Mouse (Mus musculus) myocyte (in vitro differentiated cells): Measurements from ENCODE around the gene Timp4. TPM values are rescaled to one million over a fixed set of nuclear protein-coding genes. Genes with fewer than 3 reads are reported as not detected.
A peak's percentile ranks its signal among the peaks of the same experiment; 100 is the strongest.

Source experiments
- H3K27me3 ChIP-seq: one replicate; pipeline ENCODE4 v1.6.1; 2011; ENCODE audit not compliant: control insufficient read depth, insufficient read depth, insufficient read length
- H3K36me3 ChIP-seq: one replicate; pipeline ENCODE4 v1.6.1; 2011; ENCODE audit not compliant: control insufficient read depth, insufficient read depth
- H3K4me2 ChIP-seq: one replicate; pipeline ENCODE4 v1.6.1; 2011; ENCODE audit warnings: low read depth, control low read depth
- H3K4me3 ChIP-seq: one replicate; pipeline ENCODE4 v1.5.1; 2011; ENCODE audit warnings: mild to moderate bottlenecking, control low read depth, moderate library complexity
- H3K79me2 ChIP-seq: one replicate; pipeline ENCODE4 v1.6.1; 2011; ENCODE audit not compliant: control insufficient read depth, insufficient read depth
- H3ac ChIP-seq: one replicate; pipeline ENCODE4 v1.6.1; 2011; ENCODE audit not compliant: control insufficient read depth, insufficient read length
- CEBPB ChIP-seq: IDR thresholded peaks from 2 replicates; pipeline ENCODE4 v1.6.1; 2011; ENCODE audit warnings: mild to moderate bottlenecking, moderate library complexity; ENCODE audit not compliant: poor library complexity, insufficient read depth, severe bottlenecking
- E2F4 ChIP-seq: IDR thresholded peaks from one replicate; pipeline ENCODE4 v1.6.1; 2011; ENCODE audit warnings: mild to moderate bottlenecking, control low read depth, moderate library complexity; ENCODE audit not compliant: insufficient read depth
- MAX ChIP-seq: IDR thresholded peaks from one replicate; pipeline ENCODE4 v1.6.1; 2011; ENCODE audit warnings: low read depth, mild to moderate bottlenecking, control low read depth
- MYOD1 ChIP-seq, 3 experiments: IDR thresholded peaks; one replicate each; pipeline ENCODE4 v1.6.1; 2011; ENCODE audit warnings: control low read depth in 2 of 3, low read depth in 2 of 3, mild to moderate bottlenecking in 2 of 3, moderate library complexity in 1 of 3; ENCODE audit not compliant: insufficient read length in 2 of 3, control insufficient read depth in 1 of 3
- MYOG ChIP-seq, 3 experiments: IDR thresholded peaks; one replicate each; pipeline ENCODE4 v1.6.1; 2011; ENCODE audit warnings: control low read depth in 2 of 3, low read depth in 2 of 3, mild to moderate bottlenecking in 2 of 3; ENCODE audit not compliant: insufficient read length in 2 of 3, control insufficient read depth in 1 of 3, insufficient read depth in 1 of 3
- POLR2A ChIP-seq: IDR thresholded peaks from one replicate; pipeline ENCODE4 v1.6.1; 2011; ENCODE audit warnings: low read depth, mild to moderate bottlenecking, control low read depth, moderate library complexity; ENCODE audit not compliant: insufficient read length
- POLR2AphosphoS2 ChIP-seq: IDR thresholded peaks from one replicate; pipeline ENCODE4 v1.6.1; 2011; ENCODE audit warnings: low read depth, control low read depth; ENCODE audit not compliant: insufficient read length
- REST ChIP-seq: IDR thresholded peaks from one replicate; pipeline ENCODE4 v1.6.1; 2011; ENCODE audit warnings: mild to moderate bottlenecking, control low read depth, moderate library complexity; ENCODE audit not compliant: insufficient read depth, insufficient read length
- SRF ChIP-seq: IDR thresholded peaks from one replicate; pipeline ENCODE4 v1.6.1; 2011; ENCODE audit warnings: low read depth; ENCODE audit not compliant: control insufficient read depth, insufficient read length
- TCF12 ChIP-seq: IDR thresholded peaks from one replicate; pipeline ENCODE4 v1.6.1; 2011; ENCODE audit warnings: mild to moderate bottlenecking, control low read depth; ENCODE audit not compliant: poor library complexity, insufficient read depth, severe bottlenecking
- TCF3 ChIP-seq: IDR thresholded peaks from one replicate; pipeline ENCODE4 v1.6.1; 2011; ENCODE audit warnings: low read depth, control low read depth; ENCODE audit not compliant: insufficient read length
- USF1 ChIP-seq: IDR thresholded peaks from one replicate; pipeline ENCODE4 v1.6.1; 2011; ENCODE audit warnings: low read depth, mild to moderate bottlenecking, control low read depth, moderate library complexity
- polyA plus RNA-seq: library from polyadenylated mRNA; unstranded; fragments of >200 nt; fragmentation: generic; extraction: Trizol; gene quantifications from one replicate; pipeline ENCODE4 v1.2.1, GENCODE M21; 2012; ENCODE audit warnings: missing spikeins

Timp4 gene
- polyA plus RNA-seq, 1 experiment = 0.02 TPM

DNA sequence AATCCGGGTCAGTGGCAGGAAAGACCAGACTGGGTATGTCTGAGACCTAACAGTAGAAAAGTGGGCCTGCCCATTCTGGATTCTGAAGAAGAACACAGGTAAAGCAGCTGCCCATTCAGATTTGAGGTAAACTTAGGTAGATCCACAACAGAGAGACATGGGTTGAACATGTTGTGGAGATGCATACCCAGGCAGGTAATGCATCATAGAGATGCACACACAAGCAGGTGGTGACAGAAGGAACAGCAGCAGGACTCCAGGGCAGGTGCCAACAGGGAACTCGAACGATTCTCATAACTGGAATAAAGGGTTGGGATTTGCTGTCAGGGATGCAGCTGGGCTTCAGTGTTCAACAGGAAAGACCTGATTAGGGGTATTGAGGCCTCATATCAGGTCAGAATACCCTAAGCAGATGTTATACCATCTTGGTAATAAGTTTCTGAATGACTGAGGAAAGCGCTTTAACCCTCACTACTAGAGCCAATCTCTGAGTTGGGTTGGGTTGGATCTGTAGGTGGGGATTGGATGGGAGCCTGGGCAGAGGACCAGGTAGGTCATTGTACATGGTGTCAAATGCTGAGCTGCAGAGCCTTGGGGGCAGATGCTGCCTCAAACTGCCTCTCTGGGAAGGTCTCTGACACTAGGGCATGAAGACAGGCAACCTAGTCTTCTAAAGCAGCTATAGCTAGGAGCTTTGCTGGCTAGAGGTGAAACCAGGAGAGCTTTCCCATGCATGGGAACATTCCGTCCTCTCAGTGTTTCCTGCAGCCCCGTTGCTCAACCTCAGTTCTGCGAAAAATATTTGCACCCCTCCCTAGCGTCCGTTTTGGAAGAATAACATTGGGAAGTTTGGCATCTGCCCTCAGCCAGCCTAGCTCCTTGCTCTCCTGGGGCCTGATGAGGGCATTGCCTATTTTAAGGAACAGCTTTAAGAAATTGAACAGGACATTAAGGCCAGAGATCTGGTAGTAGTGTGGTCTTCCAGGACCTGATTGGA, 13.7 kb downstream of the Timp4 start:
- no peak overlapping the region for H3K4me2 ChIP-seq
- H3K4me3 ChIP-seq = no peak overlapping the region
- H3ac ChIP-seq = no peak overlapping the region
- H3K27me3 ChIP-seq = no peaks in the 10 kb centered on the region
- no peaks in the 10 kb centered on the region for H3K36me3 ChIP-seq
- no peak for TF ChIP-seq POLR2A
- no peaks in the 10 kb centered on the region for H3K79me2 ChIP-seq

GRCm38 (mm10) chr6:115232562-115232961, 19.4 kb downstream of the Timp4 start:
- Histone ChIP-seq H3K4me2 (peak overlapping the region; percentile 55), H3ac (no peak overlapping the region), H3K27me3 (no peaks in the 10 kb centered on the region), H3K4me3 (no peak overlapping the region), H3K79me2 (no peaks in the 10 kb centered on the region), H3K36me3 (no peaks in the 10 kb centered on the region)
- TF ChIP-seq MAX (no peak), USF1 (no peak), CEBPB (no peak), POLR2AphosphoS2 (no peak), TCF3 (no peak), MYOG (IDR thresholded peaks at IDR 0.05; ENCODE audit: control insufficient read depth in 1 of 3, insufficient read depth in 1 of 3, insufficient read length in 2 of 3, low read depth in 2 of 3) (no peak), MYOD1 (IDR thresholded peaks at IDR 0.05; ENCODE audit: control insufficient read depth in 1 of 3, insufficient read length in 2 of 3, low read depth in 2 of 3) (no peak), E2F4 (no peak), POLR2A (no peak), SRF (no peak), REST (no peak), TCF12 (no peak)

GRCm38 (mm10) chr6:115231836-115232235, 20.2 kb downstream of the Timp4 start:
- Histone ChIP-seq H3K4me2 (peak overlapping the region; percentile 55), H3K79me2 (no peaks in the 10 kb centered on the region), H3K27me3 (no peaks in the 10 kb centered on the region), H3ac (no peak overlapping the region), H3K4me3 (no peak overlapping the region), H3K36me3 (no peaks in the 10 kb centered on the region)
- TF ChIP-seq TCF3 = no peak
- no peak for TF ChIP-seq CEBPB
- TF ChIP-seq MYOD1 (IDR thresholded peaks at IDR 0.05; ENCODE audit: control insufficient read depth in 1 of 3, insufficient read length in 2 of 3, low read depth in 2 of 3) = peak in 2 of 3 experiments; percentile 63 to 69
- TF ChIP-seq REST = no peak
- no peak for TF ChIP-seq MYOG (IDR thresholded peaks at IDR 0.05; ENCODE audit: control insufficient read depth in 1 of 3, insufficient read depth in 1 of 3, insufficient read length in 2 of 3, low read depth in 2 of 3)

- Histone ChIP-seq H3K27me3 (no peaks in the 10 kb centered on the region), H3K4me2 (no peak overlapping the region), H3K79me2 (no peaks in the 10 kb centered on the region), H3ac (no peak overlapping the region), H3K4me3 (no peak overlapping the region), H3K36me3 (no peaks in the 10 kb centered on the region)
- no peak for TF ChIP-seq MYOD1 (IDR thresholded peaks at IDR 0.05; ENCODE audit: control insufficient read depth in 1 of 3, insufficient read length in 2 of 3, low read depth in 2 of 3)
- TF ChIP-seq REST = no peak
- no peak for TF ChIP-seq CEBPB
- TF ChIP-seq POLR2A = no peak
Measured at GRCm38 (mm10) chr6:115230557-115230956, 21.4 kb downstream of the Timp4 start.

GRCm38 (mm10) chr6:115227529-115227928, 24.5 kb downstream of the Timp4 start:
- TF ChIP-seq MYOD1 (IDR thresholded peaks at IDR 0.05; ENCODE audit: control insufficient read depth in 1 of 3, insufficient read length in 2 of 3, low read depth in 2 of 3) (no peak), CEBPB (no peak), REST (no peak), E2F4 (no peak), USF1 (no peak), SRF (no peak), MYOG (IDR thresholded peaks at IDR 0.05; ENCODE audit: control insufficient read depth in 1 of 3, insufficient read depth in 1 of 3, insufficient read length in 2 of 3, low read depth in 2 of 3) (no peak), POLR2A (no peak), POLR2AphosphoS2 (no peak), TCF12 (no peak)
- Histone ChIP-seq H3K36me3 (no peaks in the 10 kb centered on the region), H3K27me3 (no peaks in the 10 kb centered on the region)

More at GRCm38 (mm10) chr6:115227529-115227928, 24.5 kb downstream of the Timp4 start:
- Histone ChIP-seq H3K79me2 (no peaks in the 10 kb centered on the region), H3K4me2 (no peak overlapping the region), H3K4me3 (no peak overlapping the region), H3ac (no peak overlapping the region)
